Mouse (Mus musculus) kidney, adult 11 months (tissue): Measurements from ENCODE around the gene Col4a3bp.

Experiments
- DNase-seq: peaks from one replicate; pipeline ENCODE4 v3.0.0; 2022

The Col4a3bp gene

DNA sequence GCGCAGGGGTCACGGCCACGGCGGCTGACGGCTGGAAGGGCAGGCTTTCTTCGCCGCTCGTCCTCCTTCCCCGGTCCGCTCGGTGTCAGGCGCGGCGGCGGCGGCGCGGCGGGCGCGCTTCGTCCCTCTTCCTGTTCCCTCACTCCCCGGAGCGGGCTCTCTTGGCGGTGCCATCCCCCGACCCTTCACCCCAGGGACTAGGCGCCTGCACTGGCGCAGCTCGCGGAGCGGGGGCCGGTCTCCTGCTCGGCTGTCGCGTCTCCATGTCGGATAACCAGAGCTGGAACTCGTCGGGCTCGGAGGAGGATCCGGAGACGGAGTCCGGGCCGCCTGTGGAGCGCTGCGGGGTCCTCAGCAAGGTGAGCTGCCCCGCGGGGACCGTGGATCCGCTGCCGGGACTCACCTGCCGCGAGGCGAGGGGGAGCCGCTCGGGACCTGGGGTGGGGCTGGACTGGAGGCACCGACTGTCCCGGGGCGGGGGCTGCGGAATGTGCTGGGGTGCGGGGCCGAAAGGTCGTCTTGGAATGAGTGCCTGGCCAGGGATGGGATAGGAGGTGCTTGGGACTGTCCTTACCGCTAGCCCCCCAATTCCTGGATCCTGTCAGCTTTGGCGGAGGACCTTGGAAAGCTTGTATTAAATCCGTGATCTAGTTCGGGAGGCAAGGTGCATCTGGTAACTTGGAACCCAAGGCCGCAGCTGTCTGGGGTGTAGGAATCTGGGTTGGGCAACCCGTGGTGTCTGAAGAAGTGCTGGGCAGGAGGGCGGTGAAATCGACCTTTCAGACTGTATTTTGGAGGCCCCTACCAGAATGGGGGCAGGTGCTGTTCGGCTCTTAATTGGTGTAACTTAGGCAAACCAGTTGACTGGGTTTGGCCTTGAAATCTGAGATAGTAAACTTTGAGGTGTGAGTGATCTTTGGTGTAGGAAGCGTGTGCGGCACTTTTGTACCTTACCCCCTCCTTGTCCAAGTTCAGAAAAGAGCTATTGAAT lies 778 bp downstream of the Col4a3bp start:
- DNase-seq = no peak

DNA sequence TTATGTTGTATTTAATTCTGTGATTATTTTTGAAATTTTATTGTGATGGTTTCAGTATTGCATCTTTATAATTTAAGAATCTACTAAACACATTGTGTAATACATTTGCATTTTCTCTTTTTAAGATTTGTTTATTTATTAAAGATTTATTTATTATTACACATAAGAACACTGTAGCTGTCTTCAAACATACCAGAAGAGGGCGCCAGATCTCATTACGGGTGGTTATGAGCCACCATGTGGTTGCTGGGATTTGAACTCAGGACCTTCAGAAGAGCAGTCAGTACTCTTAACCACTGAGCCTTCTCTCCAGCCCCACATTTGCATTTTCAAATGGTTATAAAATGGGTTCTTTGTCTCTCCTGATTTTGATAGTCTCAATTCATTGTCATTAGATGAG lies 2.1 kb downstream of the Col4a3bp start:
- no peak for DNase-seq

DNA sequence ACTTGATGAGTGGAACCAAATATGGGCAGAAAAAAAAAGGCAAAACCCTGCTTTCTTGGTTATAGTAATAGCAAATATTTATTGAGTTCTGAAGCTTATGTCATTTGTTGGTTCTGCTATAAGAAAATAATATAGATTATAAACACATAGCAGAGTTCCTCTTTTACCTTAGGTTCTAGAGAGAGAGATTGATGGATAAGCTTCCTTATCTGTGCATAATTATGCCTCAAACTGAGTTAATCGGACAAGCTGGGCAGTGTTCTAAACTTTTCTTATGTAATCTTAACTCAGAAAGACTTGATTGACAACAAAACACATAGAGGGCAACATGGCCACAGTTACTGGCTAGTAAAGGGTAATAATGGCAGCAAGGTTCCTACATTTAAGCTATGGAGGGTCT lies 4.8 kb downstream of the Col4a3bp start:
- DNase-seq = no peak

GRCm38 (mm10) chr13:96547941-96548340 lies 5.5 kb downstream of the Col4a3bp start:
- DNase-seq = no peak

- DNase-seq = no peak
These were observed 12.7 kb downstream of the Col4a3bp start for GRCm38 (mm10) chr13:96555099-96555498.

- no peak for DNase-seq
These were observed 25.6 kb downstream of the Col4a3bp start for GRCm38 (mm10) chr13:96567977-96568376.

GRCm38 (mm10) chr13:96570313-96571015 lies 28.0 kb downstream of the Col4a3bp start:
- DNase-seq = peak; percentile 93

DNA sequence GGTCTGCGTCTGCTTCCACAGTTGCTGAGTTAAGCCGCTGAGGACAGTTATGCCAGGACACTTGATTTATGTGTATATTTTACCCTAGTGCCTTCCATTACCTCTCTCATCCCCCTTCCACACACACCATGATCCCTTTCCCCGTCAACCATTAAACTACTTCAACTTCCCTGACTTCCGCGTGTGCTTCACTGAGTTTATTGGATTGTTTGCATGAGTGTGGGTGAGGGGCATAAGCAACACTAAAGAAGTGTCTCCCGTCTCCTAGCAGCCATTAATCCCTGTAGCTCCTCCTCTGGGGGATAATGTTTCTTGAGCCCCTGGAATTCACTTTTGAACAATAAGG lies 28.6 kb downstream of the Col4a3bp start:
- no peak for DNase-seq

- no peak for DNase-seq
These were observed 31.8 kb downstream of the Col4a3bp start for GRCm38 (mm10) chr13:96574170-96574569.

DNA sequence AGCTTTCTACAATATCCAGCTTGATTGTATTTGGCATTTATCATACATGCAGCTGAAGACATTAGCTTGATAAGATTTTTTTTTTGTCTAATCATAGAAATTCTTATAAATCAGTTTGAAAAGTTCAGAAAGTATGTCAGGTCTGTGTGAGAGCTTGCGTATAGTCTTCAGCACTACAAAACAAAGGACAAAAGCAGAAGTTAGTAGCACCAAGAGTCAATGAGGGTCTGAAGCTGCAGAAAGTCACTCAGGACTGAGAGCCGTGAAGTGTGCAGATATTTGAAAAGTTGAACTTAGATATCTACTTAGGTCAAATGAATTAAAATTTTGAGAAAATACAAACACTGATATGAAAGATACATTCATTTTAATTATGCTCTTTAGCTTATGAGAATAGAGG lies 36.7 kb downstream of the Col4a3bp start:
- no peak for DNase-seq

GRCm38 (mm10) chr13:96579979-96580378 lies 37.6 kb downstream of the Col4a3bp start:
- no peak for DNase-seq

DNA sequence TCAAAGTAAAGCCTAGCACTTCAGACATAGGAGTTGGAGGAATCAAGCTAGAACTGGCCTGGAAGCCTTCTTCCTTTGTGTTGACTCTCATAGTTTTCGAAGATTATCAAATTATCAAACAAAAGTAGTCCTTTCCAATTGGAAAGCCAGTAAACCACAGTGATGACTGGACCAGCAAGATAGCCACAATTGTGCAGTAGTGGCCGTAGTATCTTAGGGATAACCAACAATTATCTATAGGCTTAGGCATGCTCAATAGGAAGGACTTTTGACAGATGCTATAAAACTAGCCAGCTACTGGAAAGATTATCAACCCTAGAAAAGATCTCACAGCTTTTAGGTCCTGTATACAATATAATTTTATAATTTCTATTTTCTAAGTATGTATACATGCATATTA lies 41.8 kb downstream of the Col4a3bp start:
- DNase-seq = no peak

- DNase-seq = no peak
These were observed 44.1 kb downstream of the Col4a3bp start for GRCm38 (mm10) chr13:96586540-96586939.

GRCm38 (mm10) chr13:96588642-96589041 lies 46.2 kb downstream of the Col4a3bp start:
- no peak for DNase-seq

DNA sequence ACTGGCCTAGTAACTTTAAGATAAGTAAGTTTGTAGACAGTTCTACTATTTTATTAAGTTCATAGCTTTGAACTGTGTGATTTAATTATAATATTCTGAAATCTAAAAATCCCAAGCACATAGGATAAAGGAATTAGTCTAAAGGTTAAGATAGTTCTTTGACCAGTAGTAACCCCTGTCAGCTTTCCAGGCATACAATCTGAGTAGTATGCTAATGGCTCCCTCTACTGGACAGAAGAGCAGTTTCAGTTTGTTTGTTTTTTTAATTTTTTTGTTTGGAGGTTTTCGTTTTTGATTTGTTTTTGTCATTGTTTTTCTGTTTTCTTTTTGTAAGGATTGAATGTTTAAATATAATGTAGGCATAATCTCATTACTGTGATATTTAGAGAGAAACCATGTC lies 51.2 kb downstream of the Col4a3bp start:
- no peak for DNase-seq

- no peak for DNase-seq
These were observed 51.7 kb downstream of the Col4a3bp start for GRCm38 (mm10) chr13:96594070-96594469.

DNA sequence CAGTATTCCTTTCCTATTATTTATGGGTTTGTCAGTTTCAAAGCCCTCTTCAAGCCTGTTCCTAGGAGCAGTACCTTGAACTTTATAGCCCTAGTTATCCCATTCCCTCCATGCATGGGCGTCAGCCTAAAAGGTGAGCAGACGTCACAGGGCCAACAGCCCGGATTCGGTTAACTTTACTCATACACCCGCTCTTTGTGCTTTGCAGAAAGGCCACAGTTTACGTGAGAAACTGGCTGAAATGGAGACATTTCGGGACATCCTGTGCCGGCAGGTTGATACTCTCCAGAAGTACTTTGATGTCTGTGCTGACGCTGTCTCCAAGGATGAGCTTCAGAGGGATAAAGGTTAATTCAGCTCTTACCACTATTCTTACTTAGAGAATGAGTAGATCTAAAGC lies 56.8 kb downstream of the Col4a3bp start:
- DNase-seq = no peak

- DNase-seq = no peak
These were observed 61.8 kb downstream of the Col4a3bp start for GRCm38 (mm10) chr13:96604242-96604641.

DNA sequence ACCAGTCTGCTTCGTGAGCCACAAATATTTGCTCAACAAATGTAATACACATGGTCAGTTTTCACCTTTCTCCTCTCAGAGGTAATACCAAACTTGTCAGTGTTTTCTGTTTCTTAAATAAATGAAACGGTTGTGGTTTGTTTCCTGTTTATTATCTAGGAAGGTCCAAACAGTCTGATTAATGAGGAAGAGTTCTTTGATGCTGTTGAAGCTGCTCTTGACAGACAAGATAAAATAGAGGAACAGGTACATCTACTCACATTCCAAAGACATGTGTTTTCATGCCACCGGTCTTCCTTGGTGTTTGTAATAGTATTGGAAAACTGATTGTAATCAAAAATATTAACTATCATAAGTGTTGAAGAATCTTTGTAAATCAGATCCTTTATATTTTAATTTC lies 72.2 kb downstream of the Col4a3bp start:
- DNase-seq = no peak

DNA sequence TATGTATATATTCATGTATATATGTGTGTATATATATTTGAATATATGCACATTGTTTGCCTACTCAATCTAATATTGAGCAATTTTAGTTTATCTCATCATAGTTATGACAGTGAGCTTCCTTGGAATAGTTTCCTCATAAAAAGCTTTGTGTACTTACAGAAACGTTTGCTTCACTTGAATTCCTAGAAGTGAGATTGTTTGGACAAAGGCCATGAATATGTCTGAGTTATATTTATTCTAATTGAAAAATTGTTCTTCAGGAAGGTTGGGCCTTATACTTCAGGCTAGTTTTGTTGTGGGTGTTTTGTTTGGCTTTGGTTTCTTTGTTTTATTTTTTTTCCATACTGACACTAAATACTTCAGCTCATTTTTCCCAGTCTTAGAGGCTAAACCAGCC lies 78.5 kb downstream of the Col4a3bp start:
- no peak for DNase-seq

- no peak for DNase-seq
These were observed 88.0 kb downstream of the Col4a3bp start for GRCm38 (mm10) chr13:96630396-96630795.

DNA sequence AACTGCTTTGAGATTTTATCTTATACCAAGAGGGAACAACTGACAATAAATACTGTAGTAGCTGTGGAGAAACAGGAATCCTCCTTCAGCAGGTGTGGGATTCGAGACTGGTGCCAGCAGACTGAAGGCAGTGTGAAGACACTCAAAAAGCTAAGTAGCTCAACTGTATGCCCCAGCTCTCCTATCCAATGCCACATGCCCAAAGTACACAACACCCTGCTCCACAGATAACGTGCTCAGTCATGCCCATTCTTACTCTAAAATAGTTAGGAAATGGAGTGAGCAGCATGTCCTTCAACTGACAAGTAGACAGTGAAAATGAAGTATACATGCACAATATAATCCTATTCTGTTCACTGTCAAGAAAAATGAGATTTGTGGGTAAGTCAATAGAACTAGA lies 101.8 kb downstream of the Col4a3bp start:
- no peak for DNase-seq

GRCm38 (mm10) chr13:96645822-96646221 lies 103.4 kb downstream of the Col4a3bp start:
- no peak for DNase-seq

- DNase-seq = no peak
These were observed 110.6 kb downstream of the Col4a3bp start for GRCm38 (mm10) chr13:96653041-96653440.
